Mouse (Mus musculus) cerebellum, adult (tissue): ENCODE data around the gene Cpm.
A peak's percentile ranks its signal among the peaks of the same experiment; 100 is the strongest.
"Not testable (repeated sequence)": the region's sequence is repeated elsewhere in the genome, so short reads cannot be mapped to it uniquely, and the experiment has no call there.

Experiments used
- ATAC-seq: cut with Nextera tagmentation; 2 replicates; pipeline ENCODE4 v1.9.2; 2017; ENCODE audit warnings: mild to moderate bottlenecking, moderate library complexity, mixed read lengths; ENCODE audit not compliant: insufficient number of reproducible peaks, low FRiP score, low TSS enrichment

The Cpm gene

DNA sequence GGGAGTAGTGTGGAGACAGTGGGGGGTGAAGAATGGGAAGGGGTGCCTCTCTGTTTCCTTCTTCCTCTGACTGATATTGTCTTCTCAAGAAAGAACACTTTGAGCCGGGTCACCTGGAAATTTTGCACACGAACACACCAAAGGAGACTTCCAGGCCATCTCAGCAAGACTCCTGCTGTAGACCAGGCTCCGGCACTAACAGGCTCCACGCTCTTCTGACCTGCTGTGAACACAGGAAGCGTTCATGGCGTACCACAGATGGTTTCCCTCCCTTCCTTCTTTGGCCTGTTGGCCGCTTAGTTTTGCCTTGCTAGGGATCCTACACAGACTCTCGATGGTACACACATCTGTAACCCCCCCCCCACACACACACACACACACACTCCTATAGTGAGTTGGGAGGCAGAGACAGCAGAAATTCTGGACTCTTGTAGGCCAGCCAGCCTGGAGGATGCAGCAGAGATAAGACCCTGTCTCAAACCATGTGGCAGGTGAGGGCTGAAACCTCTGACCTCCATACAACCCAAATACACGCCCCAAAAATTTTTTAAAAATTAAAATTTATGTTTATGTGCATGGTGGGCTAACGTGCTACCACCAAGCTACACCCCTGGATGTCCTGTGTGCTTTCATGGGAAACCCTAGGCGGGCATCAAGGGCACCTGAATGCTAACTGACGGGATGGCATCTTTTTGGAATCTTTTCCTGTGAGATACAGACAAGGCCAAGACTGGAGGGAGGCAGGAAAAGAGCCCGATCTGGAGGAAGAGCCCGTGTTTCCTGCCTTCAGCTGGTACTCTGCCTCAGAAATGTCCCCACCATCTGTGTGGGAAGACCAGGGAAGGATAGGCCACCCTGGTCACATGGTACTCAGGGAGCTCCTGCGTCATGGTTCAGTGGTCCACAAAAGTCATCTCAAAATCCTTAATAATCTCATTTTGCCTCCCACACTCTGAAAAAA is 23.7 kb upstream of the Cpm start:
- ATAC-seq = no peak

DNA sequence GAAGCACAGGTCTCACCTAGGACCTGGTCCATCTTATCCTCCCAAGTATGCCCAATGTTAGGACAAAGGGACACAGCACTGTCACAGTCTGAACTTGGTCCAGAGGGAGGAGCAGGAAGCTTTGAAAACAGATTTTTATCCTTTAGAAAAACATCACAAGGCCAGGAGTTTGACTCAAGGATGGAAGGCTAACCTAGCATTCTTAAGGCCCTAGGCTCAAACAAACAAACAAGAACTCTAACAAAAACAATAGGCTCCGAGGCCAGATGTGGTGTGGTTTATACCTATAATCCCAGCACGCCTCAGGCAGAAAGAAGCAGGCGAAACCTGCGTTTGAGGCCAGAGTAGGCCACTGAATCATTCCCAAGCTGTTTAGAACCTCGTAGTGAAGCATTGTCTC is 22.9 kb upstream of the Cpm start:
- ATAC-seq = no peak

DNA sequence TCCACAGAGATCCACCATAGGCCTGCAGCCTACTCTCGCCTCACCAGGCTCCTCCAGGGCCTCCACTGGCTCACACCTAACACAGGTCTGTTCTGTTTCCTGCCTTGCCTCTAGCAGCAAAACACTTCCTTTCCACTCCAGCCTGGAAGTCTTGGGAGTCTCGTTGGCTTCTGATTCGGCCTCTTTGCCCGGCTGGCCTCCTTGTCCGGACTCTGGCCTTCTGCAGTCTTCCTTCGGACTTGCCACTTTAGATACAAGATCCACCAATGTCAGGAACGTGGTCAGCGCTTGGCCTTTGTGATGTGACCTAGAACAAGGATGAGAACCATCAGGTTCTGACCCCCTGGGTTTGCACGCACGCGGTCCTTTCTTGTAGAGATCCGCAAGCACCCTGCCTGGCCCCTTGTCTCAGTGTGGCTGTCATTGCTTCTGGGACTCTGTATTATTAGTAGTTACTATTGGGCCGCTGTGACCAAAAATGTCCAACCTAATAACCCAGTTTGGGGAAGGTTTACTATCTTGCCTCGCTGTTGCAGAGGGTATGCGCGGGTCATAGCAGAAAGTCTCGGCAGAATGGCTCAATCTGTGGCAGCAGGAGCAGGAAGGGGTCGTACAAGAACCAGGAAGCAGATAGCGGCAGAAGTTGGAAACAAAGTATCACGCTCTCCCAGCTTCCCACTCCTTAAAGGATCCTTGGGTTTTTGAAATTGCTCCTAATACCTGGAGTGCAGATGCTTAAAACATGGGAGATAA is 22.1 kb upstream of the Cpm start:
- ATAC-seq = no peak

DNA sequence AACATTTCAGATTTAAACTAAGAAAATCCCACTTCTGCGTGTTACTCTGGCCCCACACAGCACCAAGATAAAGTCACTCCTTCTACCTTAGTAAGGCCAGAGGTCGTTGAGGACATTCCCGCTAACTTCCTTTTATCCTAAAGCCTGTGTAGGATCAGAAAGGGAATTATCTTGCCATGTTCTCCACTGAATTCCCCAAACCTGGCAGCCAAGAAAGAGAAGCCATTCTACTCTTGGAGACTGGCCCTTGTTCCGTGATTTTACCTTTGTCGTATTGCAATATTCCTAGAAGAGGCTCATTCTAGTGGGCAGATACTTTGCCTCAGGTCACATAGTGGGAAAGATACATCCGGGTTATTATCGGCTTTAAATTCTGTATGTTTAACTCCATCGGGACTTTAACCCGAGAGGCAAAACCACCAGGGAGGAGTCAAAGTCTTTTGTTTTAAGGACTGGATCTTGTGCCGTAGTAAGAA is 21.5 kb upstream of the Cpm start:
- no peak for ATAC-seq

DNA sequence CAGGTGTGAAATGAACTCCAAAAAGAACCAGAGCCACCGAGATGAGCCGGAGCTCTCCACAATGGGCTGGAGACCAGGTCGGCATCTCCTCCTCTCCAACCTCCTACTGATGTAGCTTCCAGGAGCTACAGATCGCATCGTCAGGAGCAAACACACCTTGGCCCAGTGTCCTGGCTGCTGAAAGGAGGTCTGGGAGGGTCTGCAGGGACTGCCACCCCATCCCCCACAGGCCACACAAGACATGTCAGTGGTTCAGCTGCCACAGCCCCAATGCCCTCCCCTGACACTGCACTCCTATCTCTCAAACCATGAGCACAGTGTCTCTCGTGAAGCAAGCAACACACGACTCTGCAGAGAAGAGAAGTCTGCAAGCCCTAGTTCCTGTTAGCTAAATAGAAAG is 20.8 kb upstream of the Cpm start:
- no peak for ATAC-seq

DNA sequence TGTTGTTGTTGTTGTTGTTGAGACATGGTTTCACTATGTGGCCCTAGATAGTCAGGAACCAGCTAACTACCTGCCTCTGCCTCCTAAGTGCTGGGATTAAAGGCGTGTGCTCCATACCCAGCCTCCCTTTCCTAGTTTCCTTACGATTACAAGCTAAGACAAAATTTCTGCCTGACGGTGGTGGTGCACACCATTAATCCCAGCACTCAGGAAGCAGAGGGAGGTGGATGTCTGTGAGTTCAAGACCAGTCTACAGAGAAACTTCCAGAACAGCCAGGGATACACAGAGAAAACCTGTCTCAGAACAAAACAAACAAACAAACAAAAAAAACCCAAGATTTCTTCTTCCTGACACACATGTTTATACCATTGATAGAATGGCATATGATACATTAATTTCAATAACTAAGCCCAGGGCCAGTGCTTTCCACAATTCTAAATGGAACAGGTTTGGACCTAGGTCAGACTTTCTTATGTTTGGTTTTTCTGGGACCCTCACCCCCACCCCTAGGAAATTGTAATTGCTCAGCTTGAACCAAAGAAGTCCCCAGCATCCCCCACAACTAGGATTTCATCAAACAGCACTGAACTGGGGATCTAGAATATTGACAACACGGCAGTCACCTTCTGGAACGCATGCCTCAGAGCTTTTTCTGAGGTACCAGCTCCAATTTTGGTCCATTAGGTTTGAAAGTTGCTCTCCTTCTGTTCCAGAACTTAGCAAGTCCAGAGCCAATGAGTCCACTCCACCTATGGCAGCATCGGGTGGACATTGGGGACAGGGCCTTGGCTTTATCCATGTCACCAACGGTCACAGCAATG is 20.1 kb upstream of the Cpm start:
- ATAC-seq = no peak

DNA sequence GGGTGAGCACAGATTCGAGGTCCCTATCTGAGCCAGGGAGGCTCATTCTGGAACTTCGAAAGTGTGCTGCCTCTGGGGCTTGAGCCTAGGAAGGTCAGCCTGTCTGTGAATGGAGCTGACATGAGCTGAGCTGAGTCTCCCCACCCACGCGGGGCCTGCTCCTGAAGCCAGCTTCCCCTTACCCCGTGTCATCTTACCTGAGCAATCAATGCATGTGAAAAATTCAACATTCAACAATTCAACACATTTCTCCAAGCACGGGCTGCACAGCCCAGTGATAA is 19.6 kb upstream of the Cpm start:
- no peak for ATAC-seq

DNA sequence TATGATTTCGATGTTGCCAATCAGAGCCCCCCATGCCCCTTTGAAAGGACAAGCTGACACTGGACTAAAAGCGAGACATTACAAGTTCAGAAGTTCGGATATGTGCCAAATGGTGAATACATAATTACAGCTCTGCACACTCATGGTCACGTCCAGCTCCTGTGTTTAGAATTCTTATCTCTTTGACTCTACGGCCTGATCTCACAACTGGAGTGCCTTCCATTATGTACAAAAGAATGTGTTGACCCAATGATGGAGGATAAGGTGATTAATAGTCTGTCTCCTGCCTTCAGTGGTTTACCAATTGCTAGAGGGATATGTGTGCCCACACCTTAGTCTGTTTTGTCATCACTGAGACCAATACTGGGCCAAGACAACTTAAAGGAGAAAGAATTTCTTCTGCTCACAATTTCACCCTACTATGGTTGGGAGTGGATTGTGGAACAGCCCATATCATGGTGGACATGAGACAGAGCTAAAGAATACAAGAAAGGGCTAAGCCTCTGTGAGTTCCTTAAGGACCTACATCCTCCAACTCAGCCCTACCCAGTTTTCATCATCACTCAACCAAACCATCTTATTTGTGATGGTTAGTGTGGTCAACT is 19.0 kb upstream of the Cpm start:
- ATAC-seq = no peak

DNA sequence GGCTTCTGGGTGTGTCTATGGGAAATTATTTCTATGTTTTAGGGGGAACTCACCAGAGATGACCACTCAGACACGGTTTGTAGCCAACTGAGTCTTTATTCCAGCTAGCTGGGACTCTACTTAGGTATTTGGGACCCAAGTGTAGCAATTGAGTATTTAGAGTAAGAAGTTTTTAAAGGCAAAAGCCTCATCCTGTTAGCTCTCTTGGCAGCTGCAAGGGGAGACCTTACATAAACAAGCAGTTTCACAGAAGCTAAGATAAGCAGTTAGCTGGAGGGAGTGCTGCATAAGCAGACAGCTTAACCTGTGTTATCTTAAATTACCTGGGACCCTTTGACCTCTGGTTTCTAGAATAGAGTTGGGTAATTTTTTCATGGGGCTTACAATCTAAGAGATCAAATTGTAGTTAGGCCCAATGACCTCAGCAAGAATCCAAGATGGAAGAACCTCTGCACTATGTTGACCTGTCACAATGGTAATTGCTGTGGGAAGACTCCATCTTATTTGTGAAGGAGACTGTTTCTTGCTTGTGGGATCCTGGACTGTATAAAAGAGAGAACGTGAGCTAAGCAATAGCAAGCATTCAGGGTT is 18.4 kb upstream of the Cpm start:
- no peak for ATAC-seq

DNA sequence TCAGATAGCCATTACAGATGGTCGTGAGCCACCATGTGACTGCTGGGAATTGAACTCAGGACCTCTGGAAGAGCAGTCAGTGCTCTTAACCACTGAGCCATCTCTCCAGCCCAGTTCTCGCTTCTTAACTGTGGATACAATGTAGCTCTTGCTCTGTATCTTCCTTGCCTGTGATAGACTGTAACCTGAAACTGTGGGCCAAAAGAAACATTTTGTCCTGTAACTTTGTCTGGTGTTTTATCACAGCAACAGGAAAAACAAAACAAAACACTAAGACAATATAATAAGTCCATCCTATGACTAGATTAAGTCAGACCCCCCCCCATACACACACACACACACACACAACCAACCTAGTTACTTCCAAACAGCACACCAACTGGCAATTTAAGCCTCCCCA is 17.8 kb upstream of the Cpm start:
- ATAC-seq = no peak

DNA sequence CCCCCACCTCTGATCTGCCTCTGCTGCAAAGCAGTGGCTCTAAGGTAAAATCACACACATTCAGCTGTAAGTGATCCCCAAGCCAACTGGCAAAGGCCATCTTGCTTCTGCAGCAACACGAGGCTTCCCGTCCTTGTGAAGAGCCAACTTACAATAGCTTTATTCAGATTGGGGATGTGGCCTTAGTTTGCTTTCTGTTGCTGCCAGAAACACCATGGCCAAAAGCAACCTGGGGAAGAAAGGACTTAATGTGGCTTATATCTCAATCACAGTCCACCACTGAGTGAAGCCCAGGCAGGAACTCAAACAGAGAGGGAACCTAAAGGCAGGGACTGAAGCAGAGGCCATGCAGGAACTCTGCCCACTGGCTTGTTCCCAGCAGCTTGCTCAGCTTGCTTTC is 17.3 kb upstream of the Cpm start:
- no peak for ATAC-seq

DNA sequence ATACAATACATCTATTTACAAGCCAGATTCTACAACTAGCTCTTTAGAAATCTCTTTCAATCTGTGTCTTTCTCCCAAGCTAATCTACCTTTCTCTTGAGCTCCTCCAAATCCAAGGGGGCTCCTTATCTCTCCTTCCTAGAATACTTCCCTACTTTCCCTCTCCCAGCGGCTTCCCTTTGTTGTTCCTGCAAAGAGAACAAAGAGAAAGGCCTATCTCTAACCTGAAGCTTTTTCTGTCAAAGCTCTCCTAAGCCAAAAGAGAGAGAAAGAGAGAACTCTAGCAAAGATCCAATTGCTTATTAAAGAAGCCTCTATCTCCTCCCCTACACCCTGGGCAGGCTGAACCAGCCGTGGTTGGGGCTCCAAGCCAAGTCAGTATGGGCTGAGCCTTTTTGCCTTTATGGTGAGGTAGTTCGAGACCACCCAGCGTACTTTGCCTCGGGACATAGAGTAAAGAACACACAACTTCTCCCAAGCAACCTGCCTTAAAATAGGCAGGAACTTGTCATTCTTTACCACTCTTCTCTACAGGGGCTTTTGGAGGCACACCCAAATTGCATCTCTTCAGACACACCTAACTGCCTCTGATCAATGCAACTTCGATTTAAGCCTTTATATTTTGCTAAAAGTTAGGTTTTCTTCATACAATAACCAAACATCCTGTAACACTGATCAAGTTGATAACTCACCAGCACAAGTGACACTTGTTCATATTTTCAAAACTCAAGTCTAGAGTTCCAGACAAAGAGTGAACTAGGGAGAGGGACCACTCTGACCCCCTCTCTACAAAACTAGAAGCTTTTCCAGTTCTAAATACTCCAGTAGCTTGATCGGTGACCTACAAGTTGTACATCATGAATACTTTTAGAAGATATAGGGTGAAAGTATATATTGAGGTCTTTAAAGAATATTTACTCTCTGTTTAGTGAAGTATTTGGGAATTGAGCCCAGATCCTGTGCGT is 16.4 kb upstream of the Cpm start:
- no peak for ATAC-seq

DNA sequence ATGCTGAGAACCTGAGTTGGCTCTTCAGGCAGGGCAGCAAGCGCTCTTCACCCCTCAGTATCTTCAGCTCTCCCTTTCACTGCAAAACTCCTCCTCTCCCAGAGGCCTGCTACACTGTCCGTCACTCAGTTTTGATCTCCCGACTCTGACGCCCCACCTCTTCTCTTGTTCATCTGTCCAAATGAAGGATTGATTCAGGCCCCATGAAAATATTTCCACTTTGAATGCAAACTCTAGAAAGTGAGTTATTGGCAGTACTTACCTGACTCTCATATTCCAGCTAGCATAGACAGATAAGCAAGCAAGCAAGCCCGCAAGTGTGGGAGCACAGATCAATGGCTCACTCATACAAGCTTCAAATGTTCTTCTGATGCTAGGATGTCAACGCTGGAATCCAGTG is 15.3 kb upstream of the Cpm start:
- no peak for ATAC-seq

DNA sequence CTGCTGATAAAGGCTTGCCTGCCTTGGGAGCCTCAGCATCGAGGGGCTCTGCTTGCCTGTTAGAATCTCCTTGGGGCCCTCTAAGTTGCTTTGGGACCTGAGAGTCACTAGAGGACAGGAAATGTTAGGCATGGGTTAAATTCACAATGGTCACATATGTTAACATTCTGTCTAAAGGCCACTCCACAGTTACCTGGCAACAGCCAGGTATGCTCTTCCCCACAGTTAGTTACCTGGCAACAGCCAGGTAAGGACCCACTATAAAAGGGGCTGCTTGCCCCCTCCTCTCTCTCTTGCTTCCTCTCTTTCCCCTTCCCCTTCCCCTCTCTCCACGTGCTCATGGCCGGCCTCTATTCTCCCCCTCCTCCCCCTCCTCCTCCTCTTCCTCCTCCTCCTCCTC is 14.9 kb upstream of the Cpm start:
- no peak for ATAC-seq

DNA sequence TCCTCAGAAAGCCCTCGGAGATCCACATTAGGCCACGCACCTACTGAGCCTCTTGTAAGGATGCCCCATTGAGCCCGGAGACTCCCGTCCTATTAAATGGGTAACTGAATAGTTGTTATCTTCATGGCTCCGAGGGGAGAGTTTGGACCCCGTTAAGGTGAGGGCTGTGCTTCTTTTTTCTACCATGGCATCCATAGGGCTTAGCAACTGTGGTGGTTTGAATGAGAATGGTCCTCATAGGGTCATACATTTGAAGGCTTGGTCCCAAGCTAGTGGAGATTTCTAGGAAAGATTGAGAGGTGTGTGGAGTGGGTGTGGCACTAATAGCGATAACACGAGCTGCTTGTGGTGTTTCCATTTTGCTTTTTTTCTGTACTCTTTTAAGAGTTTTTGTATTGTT is 14.1 kb upstream of the Cpm start:
- ATAC-seq = 0 out of 2 replicates have a peak, but pooled peaks have one; percentile 31

DNA sequence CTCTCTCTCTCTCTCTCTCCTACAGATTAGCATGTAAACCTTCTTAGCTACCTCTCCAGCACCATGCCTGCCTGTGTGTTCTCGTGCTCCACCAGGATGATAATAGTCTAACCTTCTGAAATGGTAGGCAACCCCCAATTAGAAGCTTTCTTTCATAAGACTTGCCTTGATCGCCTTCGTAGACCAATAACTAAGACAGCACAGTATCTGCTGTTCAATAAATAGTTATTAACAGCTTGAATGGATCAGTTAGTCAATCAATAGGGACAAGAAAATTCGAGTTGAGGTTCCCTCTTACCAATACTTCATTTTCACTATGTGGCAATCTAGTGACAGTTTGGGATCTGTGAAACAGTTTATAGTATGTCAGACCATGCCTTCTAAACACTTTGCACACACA is 13.6 kb upstream of the Cpm start:
- ATAC-seq = no peak

DNA sequence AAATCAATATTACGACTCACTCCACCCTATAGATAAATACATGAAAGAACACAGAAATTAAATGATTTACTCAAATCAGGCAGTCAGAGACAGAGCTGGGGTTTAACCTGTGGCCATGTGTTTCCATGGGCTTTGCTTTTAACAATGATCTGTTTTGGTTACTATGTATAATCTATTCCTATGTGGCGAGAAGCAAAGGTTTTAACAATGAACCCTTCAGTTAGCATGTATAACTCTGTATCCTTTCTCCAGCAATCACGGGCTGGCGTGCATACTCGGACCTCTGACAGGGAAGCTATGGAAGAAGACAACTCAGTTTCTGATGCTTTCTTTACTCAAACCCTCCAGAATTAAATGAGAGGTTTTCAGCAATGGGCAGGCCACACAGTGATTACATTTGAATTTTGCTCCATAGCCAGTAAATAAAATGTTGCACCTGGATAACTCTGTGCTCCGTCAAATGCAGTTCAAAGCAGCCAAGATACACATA is 13.1 kb upstream of the Cpm start:
- ATAC-seq = no peak

DNA sequence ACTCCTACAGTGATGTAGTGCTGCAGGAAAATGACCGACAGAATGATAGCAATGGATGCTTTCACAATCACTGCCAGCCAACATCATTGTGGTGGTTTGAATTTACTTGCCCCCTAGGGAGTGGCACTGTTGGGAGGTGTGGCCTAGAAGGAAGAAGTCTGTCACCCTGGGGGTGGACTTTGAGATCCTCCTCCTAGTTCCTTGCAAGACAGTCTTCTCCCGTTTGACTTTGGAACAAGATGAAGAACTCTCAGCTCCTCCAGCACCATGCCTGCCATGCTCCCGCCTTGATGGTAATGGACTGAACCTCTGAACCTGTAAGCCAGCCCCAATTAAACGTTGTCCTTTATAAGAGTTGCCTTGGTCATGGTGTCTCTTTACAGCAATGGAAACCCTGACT is 12.5 kb upstream of the Cpm start:
- not testable (repeated sequence) for ATAC-seq
